Mouse (Mus musculus): ENCODE data around the gene Fam208a. TPM values are rescaled to one million over a fixed set of nuclear protein-coding genes. Genes with fewer than 3 reads are reported as not detected.
A peak's percentile ranks its signal among the peaks of the same experiment; 100 is the strongest.

Gene Fam208a
- polyA plus RNA-seq, 1 experiment from 2014 or later: 18.6 TPM

DNA sequence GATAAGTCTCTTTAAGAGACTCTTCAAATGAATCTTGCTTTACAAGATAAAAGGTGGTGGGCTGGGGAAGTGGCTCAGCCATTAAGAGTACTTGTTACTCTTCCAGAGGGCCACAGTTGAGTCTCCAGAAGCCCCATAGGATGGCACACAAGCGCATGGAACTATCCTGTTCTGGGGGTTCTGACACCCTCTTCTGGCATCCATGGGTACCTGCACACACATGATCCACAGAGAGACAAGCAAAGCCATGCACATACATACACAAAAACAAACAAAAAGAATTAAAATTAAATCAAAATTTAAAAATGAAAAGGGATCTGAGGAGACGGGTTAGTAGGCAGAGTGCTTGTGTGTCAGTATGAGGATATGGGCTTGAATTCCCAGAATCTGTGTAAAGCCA, 36.0 kb upstream of the Fam208a start:
- no peaks in the 10 kb centered on the region; the same call in 1 of the 2 replicates for H3K36me3 ChIP-seq (ENCODE audit: control insufficient read depth, insufficient read depth, low read length)

DNA sequence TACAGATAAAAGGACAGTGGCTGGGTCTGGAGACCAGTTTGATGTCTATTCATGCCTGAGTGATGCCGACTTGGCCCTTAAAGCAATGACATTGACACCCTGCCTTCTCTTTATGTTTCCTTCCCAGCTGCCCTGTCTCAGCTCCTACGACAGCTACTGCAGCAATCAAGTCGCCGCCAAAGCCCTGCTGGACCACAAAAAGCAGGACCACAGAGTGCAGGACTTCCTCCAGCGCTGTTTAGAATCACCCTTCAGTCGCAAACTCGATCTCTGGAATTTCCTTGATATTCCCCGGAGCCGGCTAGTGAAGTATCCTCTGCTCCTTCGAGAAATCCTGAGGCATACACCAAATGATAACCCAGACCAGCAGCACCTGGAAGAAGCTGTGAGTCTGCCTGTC, 34.8 kb upstream of the Fam208a start:
- ATAC-seq (ENCODE audit: low FRiP score, low TSS enrichment): peak; percentile 29
- WGBS: 10% methylated on average over 10 of the region's 10 CpGs
- Histone ChIP-seq H3K9ac (ENCODE audit: low read depth, low read length) (no peak overlapping the region), H3K27ac (ENCODE audit: low read depth, low read length) (0 out of 2 replicates have a peak overlapping the region, but pooled peaks have one; percentile 1), H3K4me3 (ENCODE audit: low read length) (no peak overlapping the region), H3K4me1 (ENCODE audit: control insufficient read depth, insufficient read depth, low read length) (peaks cover 7% of the 10 kb centered on the region; the same call in 1 of the 2 replicates), H3K4me2 (replicated peaks; ENCODE audit: low read depth, low read length) (no peak overlapping the region), H3K36me3 (ENCODE audit: control insufficient read depth, insufficient read depth, low read length) (no peaks in the 10 kb centered on the region; the same call in 1 of the 2 replicates), H3K9me3 (ENCODE audit: control insufficient read depth, low read length) (no peaks in the 10 kb centered on the region; the same call in 1 of the 2 replicates), H3K27me3 (ENCODE audit: control insufficient read depth, insufficient read depth, low read length) (no peaks in the 10 kb centered on the region)

More for the DNA sequence above, 36.0 kb upstream of the Fam208a start:
- Histone ChIP-seq H3K9ac (ENCODE audit: low read depth, low read length) (no peak overlapping the region), H3K27ac (ENCODE audit: low read depth, low read length) (no peak overlapping the region), H3K9me3 (ENCODE audit: control insufficient read depth, low read length) (no peaks in the 10 kb centered on the region; the same call in 1 of the 2 replicates), H3K4me3 (ENCODE audit: low read length) (no peak overlapping the region), H3K27me3 (ENCODE audit: control insufficient read depth, insufficient read depth, low read length) (no peaks in the 10 kb centered on the region), H3K4me1 (ENCODE audit: control insufficient read depth, insufficient read depth, low read length) (peaks cover 7% of the 10 kb centered on the region; the same call in 1 of the 2 replicates), H3K4me2 (replicated peaks; ENCODE audit: low read depth, low read length) (no peak overlapping the region)
- no peak for ATAC-seq (ENCODE audit: low FRiP score, low TSS enrichment)
- WGBS: 99% methylated on average over 2 of the region's 2 CpGs

DNA sequence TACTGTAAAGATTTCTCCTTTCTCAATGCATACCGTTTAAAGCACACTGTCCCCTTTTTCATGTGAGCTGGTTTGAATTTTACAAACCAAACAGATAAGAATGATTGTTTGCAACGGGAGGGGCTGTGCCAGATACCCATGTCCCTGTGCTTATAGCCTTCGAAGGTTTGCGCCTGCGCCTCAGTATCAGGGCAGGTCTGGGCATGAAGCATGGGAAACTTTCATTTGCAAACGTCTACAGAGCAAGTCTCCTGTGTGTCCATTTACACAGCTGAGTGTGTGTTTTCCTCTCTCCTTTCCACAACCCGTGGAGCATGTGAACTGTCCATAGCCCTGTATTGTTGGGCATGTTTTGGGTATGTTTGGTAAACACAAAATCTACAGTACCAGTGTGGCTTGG, 32.2 kb upstream of the Fam208a start:
- no peak for ATAC-seq (ENCODE audit: low FRiP score, low TSS enrichment)
- WGBS: 78% methylated on average over 7 of the region's 7 CpGs

DNA sequence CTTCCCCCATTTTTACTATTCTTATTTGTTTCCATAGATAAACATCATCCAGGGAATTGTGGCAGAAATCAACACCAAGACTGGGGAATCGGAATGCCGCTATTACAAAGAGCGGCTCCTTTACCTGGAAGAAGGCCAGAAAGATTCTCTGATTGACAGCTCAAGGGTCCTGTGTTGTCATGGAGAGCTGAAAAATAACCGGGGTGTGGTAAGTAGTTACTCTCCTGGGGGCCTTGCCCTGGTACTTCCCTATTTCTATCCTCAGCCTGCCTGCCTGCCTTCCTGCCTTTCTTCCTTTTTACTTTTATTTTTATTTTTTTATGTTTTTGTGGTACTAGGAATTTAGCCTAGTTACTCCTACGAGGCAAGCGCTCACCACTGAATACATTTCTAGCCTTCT, 31.1 kb upstream of the Fam208a start:
- Histone ChIP-seq H3K9me3 (ENCODE audit: control insufficient read depth, low read length) (no peaks in the 10 kb centered on the region), H3K4me2 (replicated peaks; ENCODE audit: low read depth, low read length) (no peak overlapping the region), H3K27ac (ENCODE audit: low read depth, low read length) (no peak overlapping the region), H3K9ac (ENCODE audit: low read depth, low read length) (no peak overlapping the region), H3K36me3 (ENCODE audit: control insufficient read depth, insufficient read depth, low read length) (no peaks in the 10 kb centered on the region; the same call in 1 of the 2 replicates), H3K4me3 (ENCODE audit: low read length) (no peak overlapping the region), H3K4me1 (ENCODE audit: control insufficient read depth, insufficient read depth, low read length) (peaks cover 7% of the 10 kb centered on the region; the same call in 1 of the 2 replicates), H3K27me3 (ENCODE audit: control insufficient read depth, insufficient read depth, low read length) (no peaks in the 10 kb centered on the region)
- WGBS: 91% methylated on average over 6 of the region's 6 CpGs
- no peak for ATAC-seq (ENCODE audit: low FRiP score, low TSS enrichment)

More for the DNA sequence above, 32.2 kb upstream of the Fam208a start:
- H3K27me3 ChIP-seq (ENCODE audit: control insufficient read depth, insufficient read depth, low read length): no peaks in the 10 kb centered on the region
- H3K4me1 ChIP-seq (ENCODE audit: control insufficient read depth, insufficient read depth, low read length): peaks cover 7% of the 10 kb centered on the region; the same call in 1 of the 2 replicates
- no peak overlapping the region for H3K9ac ChIP-seq (ENCODE audit: low read depth, low read length)
- H3K4me2 ChIP-seq (replicated peaks; ENCODE audit: low read depth, low read length): no peak overlapping the region
- H3K9me3 ChIP-seq (ENCODE audit: control insufficient read depth, low read length): no peaks in the 10 kb centered on the region
- no peaks in the 10 kb centered on the region; the same call in 1 of the 2 replicates for H3K36me3 ChIP-seq (ENCODE audit: control insufficient read depth, insufficient read depth, low read length)
- H3K27ac ChIP-seq (ENCODE audit: low read depth, low read length): no peak overlapping the region
- H3K4me3 ChIP-seq (ENCODE audit: low read length): no peak overlapping the region

DNA sequence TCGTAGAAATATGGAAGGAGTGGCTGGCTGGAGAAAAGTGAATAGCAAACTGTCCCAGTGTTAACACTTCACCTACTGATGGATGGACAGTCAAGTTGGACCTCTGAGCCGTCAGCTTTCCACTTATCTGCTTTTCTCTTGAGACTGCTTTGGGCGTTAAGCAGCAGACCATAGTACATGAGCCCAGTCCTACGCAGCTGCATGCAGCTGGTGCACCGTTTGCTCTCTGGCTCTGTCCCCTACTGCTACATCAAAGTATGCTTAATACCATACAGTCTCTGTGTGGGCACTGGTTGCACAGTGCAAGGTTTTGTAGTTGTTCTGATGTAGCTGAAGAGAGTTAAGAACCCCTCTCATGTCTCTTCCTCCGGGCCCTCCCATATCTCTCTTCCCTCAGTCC, 28.1 kb upstream of the Fam208a start:
- Histone ChIP-seq H3K9ac (ENCODE audit: low read depth, low read length) (no peak overlapping the region), H3K4me3 (ENCODE audit: low read length) (no peak overlapping the region), H3K4me1 (ENCODE audit: control insufficient read depth, insufficient read depth, low read length) (no peaks in the 10 kb centered on the region), H3K36me3 (ENCODE audit: control insufficient read depth, insufficient read depth, low read length) (peaks cover 3% of the 10 kb centered on the region; the same call in 1 of the 2 replicates), H3K27me3 (ENCODE audit: control insufficient read depth, insufficient read depth, low read length) (no peaks in the 10 kb centered on the region), H3K9me3 (ENCODE audit: control insufficient read depth, low read length) (no peaks in the 10 kb centered on the region), H3K27ac (ENCODE audit: low read depth, low read length) (no peak overlapping the region), H3K4me2 (replicated peaks; ENCODE audit: low read depth, low read length) (no peak overlapping the region)
- ATAC-seq (ENCODE audit: low FRiP score, low TSS enrichment): no peak; the same call in 1 of the 2 replicates
- WGBS: 86% methylated on average over 6 of the region's 6 CpGs

DNA sequence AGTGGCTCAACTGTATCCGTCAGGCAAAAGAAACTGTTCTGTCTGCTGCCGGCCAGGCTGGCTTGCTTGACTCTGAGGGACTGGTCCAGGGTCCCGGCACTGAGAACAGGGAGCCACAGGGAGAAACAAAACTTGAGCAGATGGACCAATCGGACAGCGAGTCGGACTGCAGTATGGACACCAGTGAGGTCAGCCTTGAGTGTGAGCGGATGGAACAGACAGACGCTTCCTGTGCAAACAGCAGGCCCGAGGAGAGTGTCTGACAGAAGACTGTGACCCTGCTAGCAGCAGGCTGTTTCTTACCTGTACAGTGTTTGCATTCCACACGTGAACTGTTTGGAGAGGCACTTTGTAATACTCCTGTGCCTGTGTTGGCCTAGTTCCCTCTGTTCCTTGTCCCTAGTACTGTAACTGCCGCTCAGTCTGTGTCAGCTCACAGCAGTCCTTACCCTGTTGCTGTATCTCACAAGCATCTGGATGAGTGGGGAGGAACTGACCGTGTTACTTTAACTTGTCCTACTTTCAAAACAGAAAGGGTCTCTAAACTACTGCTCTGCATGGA, 26.8 kb upstream of the Fam208a start:
- no peak overlapping the region for H3K4me2 ChIP-seq (replicated peaks; ENCODE audit: low read depth, low read length)
- H3K4me1 ChIP-seq (ENCODE audit: control insufficient read depth, insufficient read depth, low read length): no peaks in the 10 kb centered on the region
- no peak for ATAC-seq (ENCODE audit: low FRiP score, low TSS enrichment)
- no peak overlapping the region for H3K9ac ChIP-seq (ENCODE audit: low read depth, low read length)
- H3K27ac ChIP-seq (ENCODE audit: low read depth, low read length): no peak overlapping the region
- 88% methylated on average over 12 of the region's 12 CpGs for WGBS
- H3K27me3 ChIP-seq (ENCODE audit: control insufficient read depth, insufficient read depth, low read length): no peaks in the 10 kb centered on the region
- peaks cover 3% of the 10 kb centered on the region; the same call in 1 of the 2 replicates for H3K36me3 ChIP-seq (ENCODE audit: control insufficient read depth, insufficient read depth, low read length)
- no peaks in the 10 kb centered on the region for H3K9me3 ChIP-seq (ENCODE audit: control insufficient read depth, low read length)
- H3K4me3 ChIP-seq (ENCODE audit: low read length): no peak overlapping the region

DNA sequence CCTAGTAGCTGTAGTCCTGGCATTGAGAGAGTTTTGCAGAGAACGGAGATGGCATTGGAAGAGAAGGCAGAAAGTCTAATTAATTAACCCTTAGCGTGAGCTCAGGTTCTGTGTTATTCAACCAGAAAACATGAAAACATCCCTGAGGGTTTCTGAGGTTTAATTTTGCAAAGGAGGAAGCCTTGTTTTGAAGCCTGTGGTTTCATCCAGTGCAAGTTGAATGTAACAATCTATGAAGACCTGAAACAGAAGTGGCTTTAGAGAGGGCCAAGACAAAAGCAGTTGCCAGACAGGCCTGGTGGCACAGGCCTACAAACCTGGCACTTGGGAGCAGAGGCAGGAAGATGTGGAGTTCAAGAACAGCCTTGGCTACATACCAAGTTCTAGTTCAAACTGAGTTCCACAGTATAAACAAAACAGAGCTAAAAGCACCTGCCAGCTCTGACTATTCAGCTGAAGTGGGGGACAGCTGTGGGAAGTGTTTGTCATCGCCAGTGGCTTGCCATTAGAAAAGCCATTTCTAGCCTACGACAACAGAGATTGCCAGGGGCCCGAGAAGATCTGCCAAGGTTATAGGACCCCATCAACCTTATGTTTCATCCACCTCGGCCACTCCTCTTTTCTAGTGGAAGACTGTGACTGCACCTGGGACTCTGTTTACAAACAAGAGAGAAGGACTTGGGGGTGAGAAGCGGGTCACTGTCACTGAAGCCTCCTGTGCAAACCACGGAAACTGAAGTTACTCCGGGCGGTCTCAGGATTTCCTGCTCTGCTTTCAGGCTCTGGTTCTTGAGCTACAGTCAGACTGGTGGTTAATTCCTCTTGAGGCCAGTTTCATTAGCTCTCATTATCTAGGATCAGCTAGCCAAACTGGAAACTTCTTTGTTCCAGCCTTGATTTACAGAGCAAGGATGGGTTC, 26.0 kb upstream of the Fam208a start:
- no peak overlapping the region for H3K9ac ChIP-seq (ENCODE audit: low read depth, low read length)
- H3K36me3 ChIP-seq (ENCODE audit: control insufficient read depth, insufficient read depth, low read length): peaks cover 3% of the 10 kb centered on the region; the same call in 1 of the 2 replicates
- no peaks in the 10 kb centered on the region for H3K4me1 ChIP-seq (ENCODE audit: control insufficient read depth, insufficient read depth, low read length)
- WGBS: 77% methylated on average over 10 of the region's 10 CpGs
- no peak overlapping the region for H3K4me2 ChIP-seq (replicated peaks; ENCODE audit: low read depth, low read length)
- H3K4me3 ChIP-seq (ENCODE audit: low read length): no peak overlapping the region
- no peaks in the 10 kb centered on the region for H3K9me3 ChIP-seq (ENCODE audit: control insufficient read depth, low read length)
- H3K27me3 ChIP-seq (ENCODE audit: control insufficient read depth, insufficient read depth, low read length): no peaks in the 10 kb centered on the region
- H3K27ac ChIP-seq (ENCODE audit: low read depth, low read length): no peak overlapping the region
- no peak for ATAC-seq (ENCODE audit: low FRiP score, low TSS enrichment)

DNA sequence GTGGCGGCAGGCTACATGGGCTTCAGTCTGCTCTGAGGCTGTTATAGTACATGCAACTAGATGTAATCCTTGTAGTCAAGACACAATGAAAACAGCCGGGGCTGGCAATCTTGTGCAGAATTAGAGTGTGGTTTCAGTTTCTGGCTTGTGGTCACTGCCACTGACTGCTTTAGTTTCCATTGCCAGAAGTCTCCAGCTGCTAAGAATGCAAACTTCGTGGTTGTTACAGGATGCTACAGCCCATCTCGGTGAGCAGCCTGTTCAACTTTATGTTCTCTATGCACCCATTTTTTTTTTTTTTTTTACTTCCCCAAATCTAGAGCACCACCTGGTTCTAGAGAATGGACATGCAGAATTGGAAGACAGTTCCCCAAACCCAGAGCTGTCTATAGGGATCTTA, 23.2 kb upstream of the Fam208a start:
- H3K9ac ChIP-seq (ENCODE audit: low read depth, low read length): no peak overlapping the region
- no peaks in the 10 kb centered on the region for H3K4me1 ChIP-seq (ENCODE audit: control insufficient read depth, insufficient read depth, low read length)
- H3K4me2 ChIP-seq (replicated peaks; ENCODE audit: low read depth, low read length): no peak overlapping the region
- WGBS: 89% methylated on average over 4 of the region's 4 CpGs
- no peak overlapping the region for H3K4me3 ChIP-seq (ENCODE audit: low read length)
- peaks cover 8% of the 10 kb centered on the region; the same call in 1 of the 2 replicates for H3K9me3 ChIP-seq (ENCODE audit: control insufficient read depth, low read length)
- H3K27me3 ChIP-seq (ENCODE audit: control insufficient read depth, insufficient read depth, low read length): no peaks in the 10 kb centered on the region
- H3K36me3 ChIP-seq (ENCODE audit: control insufficient read depth, insufficient read depth, low read length): peaks cover 3% of the 10 kb centered on the region; the same call in 1 of the 2 replicates
- no peak for ATAC-seq (ENCODE audit: low FRiP score, low TSS enrichment)
- no peak overlapping the region for H3K27ac ChIP-seq (ENCODE audit: low read depth, low read length)

Data from kidney, embryonic 14.5 days (tissue).